Mouse (Mus musculus) liver, embryonic 14.5 days (tissue): Measurements from ENCODE around the gene Pcnt. TPM values are rescaled to one million over a fixed set of nuclear protein-coding genes. Genes with fewer than 3 reads are reported as not detected.

Source experiments
- ATAC-seq: fragments of 200-750 bp; cut with Nextera tagmentation; 2 replicates; pipeline ENCODE4 v1.8.0; 2017; ENCODE audit warnings: moderate number of reproducible peaks, mild to moderate bottlenecking, moderate library complexity; ENCODE audit not compliant: insufficient read depth
- DNase-seq, 3 experiments: peaks; one replicate each; pipeline ENCODE4 v3.0.0-alpha.2; 2012 to 2013; ENCODE audit warnings: low read depth in 3 of 3, low spot score in 3 of 3
- H3K27ac ChIP-seq: fragments of 300-500 bp; sonication (generic); 2 replicates; pipeline ENCODE4 v1.5.1; 2014; ENCODE audit warnings: moderate library complexity, mild to moderate bottlenecking, control low read depth, inconsistent platforms
- H3K27me3 ChIP-seq: fragments of 300-500 bp; sonication (generic); 2 replicates; pipeline ENCODE4 v1.6.1; 2014; ENCODE audit warnings: mild to moderate bottlenecking, low read length, moderate library complexity; ENCODE audit not compliant: control insufficient read depth, insufficient read depth
- H3K36me3 ChIP-seq: fragments of 300-500 bp; sonication (generic); replicated peaks from 2 replicates; pipeline ENCODE4 v1.6.1; 2014; ENCODE audit warnings: low read depth; ENCODE audit not compliant: control insufficient read depth, insufficient read depth
- H3K4me1 ChIP-seq, 2 experiments: fragments of 200-500 bp in 1 of 2; fragments of 300-500 bp in 1 of 2; sonication (generic) in 1 of 2; replicated peaks; 2 replicates each; pipeline ENCODE4 v1.6.1; 2012 to 2014; ENCODE audit warnings: antibody characterized with exemption in 1 of 2, inconsistent platforms in 1 of 2, low read length in 1 of 2; ENCODE audit not compliant: control insufficient read depth in 2 of 2, insufficient read depth in 2 of 2
- H3K4me2 ChIP-seq: fragments of 300-500 bp; sonication (generic); 2 replicates; pipeline ENCODE4 v1.6.1; 2014; ENCODE audit warnings: low read depth, mild to moderate bottlenecking, control low read depth, moderate library complexity
- H3K4me3 ChIP-seq, 2 experiments: fragments of 200-500 bp in 1 of 2; fragments of 300-500 bp in 1 of 2; sonication (generic) in 1 of 2; 2 replicates each; pipeline ENCODE4 v1.5.1; 2012 to 2014; ENCODE audit warnings: low read depth in 2 of 2, low read length in 2 of 2, mild to moderate bottlenecking in 2 of 2, control low read depth in 1 of 2, inconsistent platforms in 1 of 2, moderate library complexity in 1 of 2; ENCODE audit not compliant: insufficient read depth in 1 of 2
- H3K9ac ChIP-seq: fragments of 300-500 bp; sonication (generic); replicated peaks from 2 replicates; pipeline ENCODE4 v1.6.1; 2014; ENCODE audit warnings: mild to moderate bottlenecking, control low read depth, moderate library complexity
- H3K9me3 ChIP-seq: fragments of 300-500 bp; sonication (generic); 2 replicates; pipeline ENCODE4 v1.6.1; 2016; ENCODE audit warnings: low read length, mixed read lengths; ENCODE audit not compliant: control insufficient read depth
- CTCF ChIP-seq: IDR thresholded peaks from 2 replicates; pipeline ENCODE4 v1.5.1; 2016; ENCODE audit warnings: antibody characterized with exemption, low read depth, control low read depth
- EP300 ChIP-seq: IDR thresholded peaks from 2 replicates; pipeline ENCODE4 v1.6.1; 2016; ENCODE audit warnings: antibody characterized with exemption, low read depth
- WGBS: fragments of 180-500 bp; shearing (Covaris S2); extraction: QIAGEN DNeasy Blood & Tissue Kit; methylation state at CpG from one replicate; pipeline ENCODE4 v1.1.7; 2014; ENCODE audit not compliant: insufficient replicate concordance; 5-methylcytosine and 5-hydroxymethylcytosine counted together
- polyA plus RNA-seq, 2 experiments: library from polyadenylated mRNA; depleted of rRNA in 1 of 2; stranded (reverse) in 1 of 2; unstranded in 1 of 2; fragments of >200 nt; fragmentation: Nextera tagmentation in 1 of 2; extraction: Ambion mirVana in 1 of 2; gene quantifications; 2 replicates each; pipeline versions ENCODE4 v1.2.1 to v1.2.3; 2012 to 2014

Gene Pcnt
- 9.9 and 19.9 TPM in 2 replicates for polyA plus RNA-seq (2012; rRNA removed)
- 9.3 and 11.6 TPM in 2 replicates for polyA plus RNA-seq (2014; fragmentation: Nextera tagmentation; extraction: Ambion mirVana)

GRCm38 (mm10) chr10:76442178-76443088 lies at the start of gene Pcnt:
Gene Pcnt, minus strand, starts transcription at chr10:76442786.
- Histone ChIP-seq H3K9ac (peak within 1 kb of the TSS; percentile 89), H3K27me3 (no peaks in the 10 kb centered on the region), H3K27ac (peak within 1 kb of the TSS; percentile 85), H3K36me3 (peaks cover 23% of the 10 kb centered on the region), H3K4me3 (peak within 1 kb of the TSS; percentile 83 to 88), H3K4me2 (peak within 1 kb of the TSS; percentile 86), H3K9me3 (no peaks in the 10 kb centered on the region), H3K4me1 (peaks cover 29 to 34% of the 10 kb centered on the region in 2 experiments)
- DNase-seq (peak; percentile 97 to 98 (median 97)), ATAC-seq (peak; percentile 97)
- TF ChIP-seq CTCF (peak; percentile 90), EP300 (peak; percentile 52)
- under 1% methylated on average over 78 of the region's 78 CpGs for WGBS

GRCm38 (mm10) chr10:76489205-76489604 lies 46.6 kb upstream of the Pcnt start:
- Histone ChIP-seq H3K36me3 (peaks cover 14% of the 10 kb centered on the region), H3K4me2 (no peak overlapping the region), H3K27me3 (no peaks in the 10 kb centered on the region), H3K9me3 (no peaks in the 10 kb centered on the region), H3K9ac (no peak overlapping the region), H3K4me3 (no peak overlapping the region), H3K4me1 (peaks cover 0 to 12% of the 10 kb centered on the region in 2 experiments; a peak in 2 of 4 replicates), H3K27ac (no peak overlapping the region)
- DNase-seq (no peak), ATAC-seq (no peak)
- whole genome bisulfite sequencing: 60% methylated on average over 15 of the region's 15 CpGs
- TF ChIP-seq CTCF (no peak), EP300 (no peak)

GRCm38 (mm10) chr10:76488265-76488664 lies 45.7 kb upstream of the Pcnt start:
- DNase-seq (peak in 1 of 3 experiments; percentile 11), ATAC-seq (peak; percentile 75)
- H3K4me2 ChIP-seq: no peak overlapping the region
- WGBS: 22% methylated on average over 8 of the region's 8 CpGs
- H3K36me3 ChIP-seq: peaks cover 13% of the 10 kb centered on the region
- H3K9me3 ChIP-seq: no peaks in the 10 kb centered on the region
- no peak for TF ChIP-seq EP300
- TF ChIP-seq CTCF: no peak
- no peak overlapping the region for H3K4me3 ChIP-seq
- H3K27ac ChIP-seq: no peak overlapping the region
- H3K27me3 ChIP-seq: no peaks in the 10 kb centered on the region
- no peak overlapping the region for H3K9ac ChIP-seq
- H3K4me1 ChIP-seq: peaks cover 0 to 7% of the 10 kb centered on the region in 2 experiments; a peak in 2 of 4 replicates

GRCm38 (mm10) chr10:76486302-76486701 lies 43.7 kb upstream of the Pcnt start:
- no peaks in the 10 kb centered on the region for H3K9me3 ChIP-seq
- DNase-seq: no peak
- TF ChIP-seq CTCF (no peak), EP300 (no peak)
- H3K4me2 ChIP-seq: no peak overlapping the region
- no peak for ATAC-seq
- no peak overlapping the region for H3K4me3 ChIP-seq
- 48% methylated on average over 2 of the region's 2 CpGs for WGBS
- peaks cover 0 to 4% of the 10 kb centered on the region in 2 experiments; a peak in 1 of 4 replicates for H3K4me1 ChIP-seq
- peaks cover 17% of the 10 kb centered on the region for H3K36me3 ChIP-seq
- H3K27me3 ChIP-seq: no peaks in the 10 kb centered on the region
- H3K9ac ChIP-seq: no peak overlapping the region
- no peak overlapping the region for H3K27ac ChIP-seq

- no peak for DNase-seq
- H3K9ac ChIP-seq: no peak overlapping the region
- no peaks in the 10 kb centered on the region for H3K9me3 ChIP-seq
- 0 out of 4 replicates have a peak, but pooled peaks cover 0 to 1% of the 10 kb centered on the region in 2 experiments for H3K4me1 ChIP-seq
- TF ChIP-seq CTCF: no peak
- TF ChIP-seq EP300: no peak
- H3K4me3 ChIP-seq: no peak overlapping the region
- no peak overlapping the region for H3K4me2 ChIP-seq
- 74% methylated on average over 6 of the region's 6 CpGs for WGBS
- no peak for ATAC-seq
- H3K36me3 ChIP-seq: peaks cover 51% of the 10 kb centered on the region
- no peak overlapping the region for H3K27ac ChIP-seq
- no peaks in the 10 kb centered on the region for H3K27me3 ChIP-seq
These were observed 38.9 kb upstream of the Pcnt start for GRCm38 (mm10) chr10:76481480-76481879.
